Mouse (Mus musculus) hindbrain, embryonic 14.5 days (tissue): ENCODE measurements around the gene Ubr3. TPM values are rescaled to one million over a fixed set of nuclear protein-coding genes. Genes with fewer than 3 reads are reported as not detected.

Experiments used
- ATAC-seq: fragments of 200-750 bp; cut with Nextera tagmentation; 2 replicates; pipeline ENCODE4 v1.8.0; 2017; ENCODE audit warnings: moderate number of reproducible peaks, mild to moderate bottlenecking, moderate TSS enrichment, moderate library complexity; ENCODE audit not compliant: low FRiP score
- DNase-seq: peaks from one replicate; pipeline ENCODE4 v3.0.0-alpha.2; 2015; ENCODE audit warnings: low spot score
- H3K27ac ChIP-seq: fragments of 300-500 bp; sonication (generic); 2 replicates; pipeline ENCODE4 v1.5.1; 2014; ENCODE audit warnings: mild to moderate bottlenecking, moderate library complexity
- H3K27me3 ChIP-seq: fragments of 300-500 bp; sonication (generic); 2 replicates; pipeline ENCODE4 v1.6.1; 2014; ENCODE audit warnings: mild to moderate bottlenecking, low read length, mixed read lengths; ENCODE audit not compliant: control insufficient read depth, insufficient read depth
- H3K36me3 ChIP-seq: fragments of 300-500 bp; sonication (generic); replicated peaks from 2 replicates; pipeline ENCODE4 v1.6.1; 2014; ENCODE audit not compliant: control insufficient read depth, insufficient read depth
- H3K4me1 ChIP-seq: fragments of 300-500 bp; sonication (generic); replicated peaks from 2 replicates; pipeline ENCODE4 v1.6.1; 2014; ENCODE audit warnings: antibody characterized with exemption, low read length, mixed read lengths; ENCODE audit not compliant: control insufficient read depth, insufficient read depth
- H3K4me2 ChIP-seq: fragments of 300-500 bp; sonication (generic); replicated peaks from 2 replicates; pipeline ENCODE4 v1.6.1; 2014; ENCODE audit warnings: mild to moderate bottlenecking, moderate library complexity
- H3K4me3 ChIP-seq: fragments of 300-500 bp; sonication (generic); replicated peaks from 2 replicates; pipeline ENCODE4 v1.5.1; 2014; ENCODE audit warnings: mild to moderate bottlenecking, low read length
- H3K9ac ChIP-seq: fragments of 300-500 bp; sonication (generic); 2 replicates; pipeline ENCODE4 v1.6.1; 2014
- H3K9me3 ChIP-seq: fragments of 300-500 bp; sonication (generic); 2 replicates; pipeline ENCODE4 v1.6.1; 2016; ENCODE audit warnings: low read length; ENCODE audit not compliant: control insufficient read depth
- whole genome bisulfite sequencing: fragments of 180-500 bp; shearing (Covaris S2); extraction: QIAGEN DNeasy Blood & Tissue Kit; methylation state at CpG from one replicate; pipeline ENCODE4 v1.1.7; 2014; 5-methylcytosine and 5-hydroxymethylcytosine counted together
- polyA plus RNA-seq: library from polyadenylated mRNA; unstranded; fragments of >200 nt; fragmentation: Nextera tagmentation; extraction: Ambion mirVana; gene quantifications from 2 replicates; pipeline ENCODE4 v1.2.1, GENCODE M21; 2014

Gene Ubr3
- polyA plus RNA-seq, 1 experiment from 2014 or later: 21.3 TPM

GRCm38 (mm10) chr2:69999097-69999770 lies 102.2 kb downstream of the Ubr3 start:
- no peak overlapping the region for H3K4me2 ChIP-seq
- H3K4me1 ChIP-seq: no peaks in the 10 kb centered on the region
- H3K36me3 ChIP-seq: peaks cover 43% of the 10 kb centered on the region
- ATAC-seq (no peak), DNase-seq (no peak)
- H3K27me3 ChIP-seq: no peaks in the 10 kb centered on the region
- no peak overlapping the region for H3K4me3 ChIP-seq
- H3K9ac ChIP-seq: no peak overlapping the region
- H3K9me3 ChIP-seq: no peaks in the 10 kb centered on the region
- WGBS: 67% methylated on average over 7 of the region's 7 CpGs
- no peak overlapping the region for H3K27ac ChIP-seq

- no peaks in the 10 kb centered on the region for H3K27me3 ChIP-seq
- peaks cover 43% of the 10 kb centered on the region for H3K36me3 ChIP-seq
- H3K9me3 ChIP-seq: no peaks in the 10 kb centered on the region
- DNase-seq (no peak), ATAC-seq (no peak)
- no peak overlapping the region for H3K9ac ChIP-seq
- whole genome bisulfite sequencing: 82% methylated on average over 6 of the region's 6 CpGs
- H3K4me2 ChIP-seq: no peak overlapping the region
- H3K27ac ChIP-seq: no peak overlapping the region
- H3K4me1 ChIP-seq: no peaks in the 10 kb centered on the region
- no peak overlapping the region for H3K4me3 ChIP-seq
These were observed 103.3 kb downstream of the Ubr3 start for GRCm38 (mm10) chr2:70000316-70000715.

GRCm38 (mm10) chr2:70006492-70006891 lies 109.4 kb downstream of the Ubr3 start:
- no peak overlapping the region for H3K4me2 ChIP-seq
- H3K27me3 ChIP-seq: no peaks in the 10 kb centered on the region
- H3K36me3 ChIP-seq: peaks cover 46% of the 10 kb centered on the region
- H3K4me3 ChIP-seq: no peak overlapping the region
- no peak for ATAC-seq
- H3K4me1 ChIP-seq: no peaks in the 10 kb centered on the region
- WGBS: 93% methylated on average over 2 of the region's 2 CpGs
- no peak for DNase-seq
- no peak overlapping the region for H3K9ac ChIP-seq
- H3K27ac ChIP-seq: no peak overlapping the region
- H3K9me3 ChIP-seq: no peaks in the 10 kb centered on the region

- peaks cover 55% of the 10 kb centered on the region for H3K36me3 ChIP-seq
- no peak overlapping the region for H3K9ac ChIP-seq
- H3K9me3 ChIP-seq: no peaks in the 10 kb centered on the region
- no peak for DNase-seq
- ATAC-seq: no peak
- no peaks in the 10 kb centered on the region for H3K4me1 ChIP-seq
- H3K27ac ChIP-seq: no peak overlapping the region
- 97% methylated on average over 8 of the region's 8 CpGs for WGBS
- H3K4me3 ChIP-seq: no peak overlapping the region
- H3K4me2 ChIP-seq: no peak overlapping the region
- no peaks in the 10 kb centered on the region for H3K27me3 ChIP-seq
These were observed 115.9 kb downstream of the Ubr3 start for GRCm38 (mm10) chr2:70012941-70013340.

- ATAC-seq (no peak), DNase-seq (peak; percentile 39)
- no peaks in the 10 kb centered on the region for H3K27me3 ChIP-seq
- H3K4me2 ChIP-seq: no peak overlapping the region
- WGBS: 77% methylated on average over 6 of the region's 6 CpGs
- no peaks in the 10 kb centered on the region for H3K4me1 ChIP-seq
- no peak overlapping the region for H3K27ac ChIP-seq
- H3K36me3 ChIP-seq: peaks cover 72% of the 10 kb centered on the region
- no peak overlapping the region for H3K4me3 ChIP-seq
- no peaks in the 10 kb centered on the region for H3K9me3 ChIP-seq
- no peak overlapping the region for H3K9ac ChIP-seq
These were observed 121.2 kb downstream of the Ubr3 start for GRCm38 (mm10) chr2:70018236-70018635.

- Histone ChIP-seq H3K27me3 (no peaks in the 10 kb centered on the region), H3K4me3 (no peak overlapping the region), H3K36me3 (peaks cover 41% of the 10 kb centered on the region), H3K4me1 (no peaks in the 10 kb centered on the region), H3K9ac (no peak overlapping the region), H3K27ac (no peak overlapping the region), H3K4me2 (no peak overlapping the region), H3K9me3 (peaks cover 18% of the 10 kb centered on the region)
- no peak for DNase-seq
- ATAC-seq: no peak
- WGBS: 90% methylated on average over 2 of the region's 2 CpGs
These were observed 127.4 kb downstream of the Ubr3 start for GRCm38 (mm10) chr2:70024454-70024853.

GRCm38 (mm10) chr2:70025711-70026110 lies 128.7 kb downstream of the Ubr3 start:
- ATAC-seq (no peak), DNase-seq (no peak)
- H3K27ac ChIP-seq: no peak overlapping the region
- WGBS: 93% methylated on average over 5 of the region's 5 CpGs
- H3K27me3 ChIP-seq: no peaks in the 10 kb centered on the region
- H3K4me1 ChIP-seq: no peaks in the 10 kb centered on the region
- peaks cover 24% of the 10 kb centered on the region for H3K9me3 ChIP-seq
- H3K36me3 ChIP-seq: peaks cover 35% of the 10 kb centered on the region
- no peak overlapping the region for H3K9ac ChIP-seq
- no peak overlapping the region for H3K4me3 ChIP-seq
- H3K4me2 ChIP-seq: no peak overlapping the region

- DNase-seq (no peak), ATAC-seq (no peak)
- H3K36me3 ChIP-seq: no peaks in the 10 kb centered on the region
- H3K4me3 ChIP-seq: no peak overlapping the region
- no peak overlapping the region for H3K27ac ChIP-seq
- no peak overlapping the region for H3K4me2 ChIP-seq
- H3K27me3 ChIP-seq: no peaks in the 10 kb centered on the region
- H3K9ac ChIP-seq: no peak overlapping the region
- WGBS: 87% methylated on average over 2 of the region's 2 CpGs
- peaks cover 24% of the 10 kb centered on the region for H3K9me3 ChIP-seq
- H3K4me1 ChIP-seq: no peaks in the 10 kb centered on the region
These were observed 134.4 kb downstream of the Ubr3 start for GRCm38 (mm10) chr2:70031472-70031871.

GRCm38 (mm10) chr2:70034895-70035294 lies 137.8 kb downstream of the Ubr3 start:
- ATAC-seq: no peak

GRCm38 (mm10) chr2:70035358-70035757 lies 138.3 kb downstream of the Ubr3 start:
- ATAC-seq: no peak
- H3K9me3 ChIP-seq: no peaks in the 10 kb centered on the region
- 76% methylated on average over 1 of the region's 1 CpGs for WGBS
- DNase-seq: no peak
- H3K27me3 ChIP-seq: no peaks in the 10 kb centered on the region
- no peak overlapping the region for H3K27ac ChIP-seq
- no peak overlapping the region for H3K4me2 ChIP-seq
- no peak overlapping the region for H3K9ac ChIP-seq
- H3K4me3 ChIP-seq: no peak overlapping the region
- no peaks in the 10 kb centered on the region for H3K36me3 ChIP-seq
- H3K4me1 ChIP-seq: no peaks in the 10 kb centered on the region

More at GRCm38 (mm10) chr2:70034895-70035294, 137.8 kb downstream of the Ubr3 start:
- no peak for DNase-seq
- Histone ChIP-seq H3K9me3 (peaks cover 2% of the 10 kb centered on the region; the same call in 1 of the 2 replicates), H3K4me3 (no peak overlapping the region), H3K9ac (no peak overlapping the region), H3K4me1 (no peaks in the 10 kb centered on the region), H3K27ac (no peak overlapping the region), H3K27me3 (no peaks in the 10 kb centered on the region), H3K4me2 (no peak overlapping the region), H3K36me3 (no peaks in the 10 kb centered on the region)
- 49% methylated on average over 5 of the region's 5 CpGs for WGBS
